Mouse (Mus musculus): ENCODE data around the gene Brap. TPM values are rescaled to one million over a fixed set of nuclear protein-coding genes. Genes with fewer than 3 reads are reported as not detected.
"Not testable (repeated sequence)": the region's sequence is repeated elsewhere in the genome, so short reads cannot be mapped to it uniquely, and the experiment has no call there.

Gene Brap
- 10 to 100 TPM; 53.5 to 58.7 TPM for total RNA-seq (2021)
- long read RNA-seq, experiment 1, full-length matches to known transcripts: 67 of 86 reads
- long read RNA-seq, experiment 1, partial matches to known transcripts: 12 of 86 reads
- long read RNA-seq, experiment 1, other reads (novel, unspliced or antisense): 7 of 86 reads
- long read RNA-seq, experiment 2, full-length matches to known transcripts: 106 of 145 reads
- long read RNA-seq, experiment 2, partial matches to known transcripts: 26 of 145 reads
- long read RNA-seq, experiment 2, other reads (novel, unspliced or antisense): 13 of 145 reads

- peak; percentile 96 to 97 for DNase-seq (ENCODE audit: low spot score in 2 of 2)
Measured at GRCm38 (mm10) chr5:121660059-121660896, at the start of gene Brap, which contains the start of gene Acad10. Gene Brap (plus strand): TSS chr5:121660563. Gene Acad10 (minus strand): TSS chr5:121660514.

DNA sequence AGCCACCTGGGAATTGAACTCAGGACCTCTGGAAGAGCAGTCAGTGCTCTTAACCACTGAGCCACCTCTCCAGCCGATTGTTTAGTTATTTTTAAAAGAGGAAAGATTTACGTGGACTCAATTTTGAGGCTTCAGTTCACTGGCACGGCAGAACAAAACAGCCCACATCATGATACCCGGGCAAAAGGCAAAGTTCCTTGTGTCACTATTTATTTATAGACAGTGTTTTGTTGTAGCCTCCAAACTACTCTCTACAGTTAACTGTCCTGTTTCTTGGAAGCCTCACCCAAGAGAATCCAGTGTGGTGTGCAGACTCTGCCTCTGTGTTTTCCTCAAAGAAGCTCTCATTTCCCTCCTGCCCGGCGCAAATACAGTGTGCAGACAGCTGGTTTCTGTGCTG is 48.3 kb upstream of the Brap start:
- DNase-seq (ENCODE audit: low spot score in 2 of 2): no peak

GRCm38 (mm10) chr5:121614921-121615320 is 45.4 kb upstream of the Brap start:
- DNase-seq (ENCODE audit: low spot score in 2 of 2): not testable (repeated sequence)

DNA sequence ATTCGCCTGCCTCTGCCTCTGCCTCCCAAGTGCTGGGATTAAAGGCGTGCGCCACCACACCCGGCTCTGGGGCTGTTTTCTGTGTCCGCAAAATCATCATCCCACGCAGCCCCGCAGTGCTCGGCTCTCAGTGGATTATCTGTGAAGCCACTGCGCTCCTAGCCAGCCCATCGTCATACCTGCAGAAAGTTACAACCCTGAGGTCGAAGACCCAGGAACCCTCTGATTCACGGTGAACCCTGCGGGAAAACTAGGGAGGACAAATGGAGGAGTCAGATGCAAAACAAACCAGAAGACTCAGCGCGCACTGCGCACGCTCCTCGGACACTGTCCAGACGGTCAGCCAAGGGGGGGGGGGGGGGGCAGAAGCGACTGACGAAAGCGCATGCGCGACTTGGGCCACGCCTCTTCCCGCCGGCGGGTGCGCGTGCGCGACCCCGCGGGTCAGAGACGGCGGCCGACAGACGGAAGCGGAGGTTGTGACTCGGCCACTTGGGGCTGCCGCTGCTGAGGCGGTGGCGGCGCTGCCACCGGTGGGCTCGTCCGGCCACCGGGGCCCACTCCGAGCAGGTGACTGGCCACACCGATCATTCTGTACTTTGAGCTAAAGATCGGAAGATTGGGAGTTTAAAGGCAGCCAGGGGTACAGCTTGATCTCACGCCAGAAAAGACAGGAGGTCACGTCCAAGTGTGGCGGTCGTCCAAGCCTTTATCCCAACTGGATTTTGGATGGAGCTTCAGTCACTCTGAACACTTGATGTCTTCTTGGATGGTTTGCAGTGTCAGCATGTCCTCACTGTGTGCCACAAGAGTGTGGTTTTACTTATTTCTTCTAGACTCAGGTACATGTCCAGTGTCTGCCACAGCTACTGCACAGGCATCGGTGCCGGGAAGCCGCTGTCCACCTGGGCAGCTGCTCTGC is 41.5 kb upstream of the Brap start, which contains the start of gene Acad12:
Acad12 (minus strand) TSS at position 347 of the 922 bp plus-strand sequence.
- DNase-seq (ENCODE audit: low spot score in 2 of 2): peak; percentile 80 to 83

- DNase-seq (ENCODE audit: low spot score in 2 of 2): no peak
Measured at GRCm38 (mm10) chr5:121621102-121621501, 39.3 kb upstream of the Brap start.

DNA sequence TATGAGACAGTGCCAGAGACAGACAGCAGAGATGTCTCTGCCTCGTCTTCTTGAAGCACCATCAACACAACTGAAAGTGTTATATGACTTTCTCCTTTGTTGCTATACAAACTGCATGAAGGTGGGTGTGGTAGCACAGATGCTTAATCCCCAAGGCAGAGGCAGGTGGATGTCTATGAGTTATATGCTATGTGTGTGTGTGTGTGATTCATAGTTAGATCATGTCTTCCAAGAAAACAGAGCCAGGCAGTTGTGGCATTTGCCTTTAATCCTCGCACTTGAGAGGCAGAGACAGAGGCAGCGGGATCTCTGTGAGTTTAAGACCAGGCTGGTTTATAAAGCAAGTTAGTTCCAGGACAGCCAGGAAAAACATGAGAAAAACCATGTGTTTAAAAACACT is 37.1 kb upstream of the Brap start:
- DNase-seq (ENCODE audit: low spot score in 2 of 2): no peak

- DNase-seq (ENCODE audit: low spot score in 2 of 2): peak; percentile 75 to 80
Measured at GRCm38 (mm10) chr5:121627871-121628270, 32.5 kb upstream of the Brap start.

DNA sequence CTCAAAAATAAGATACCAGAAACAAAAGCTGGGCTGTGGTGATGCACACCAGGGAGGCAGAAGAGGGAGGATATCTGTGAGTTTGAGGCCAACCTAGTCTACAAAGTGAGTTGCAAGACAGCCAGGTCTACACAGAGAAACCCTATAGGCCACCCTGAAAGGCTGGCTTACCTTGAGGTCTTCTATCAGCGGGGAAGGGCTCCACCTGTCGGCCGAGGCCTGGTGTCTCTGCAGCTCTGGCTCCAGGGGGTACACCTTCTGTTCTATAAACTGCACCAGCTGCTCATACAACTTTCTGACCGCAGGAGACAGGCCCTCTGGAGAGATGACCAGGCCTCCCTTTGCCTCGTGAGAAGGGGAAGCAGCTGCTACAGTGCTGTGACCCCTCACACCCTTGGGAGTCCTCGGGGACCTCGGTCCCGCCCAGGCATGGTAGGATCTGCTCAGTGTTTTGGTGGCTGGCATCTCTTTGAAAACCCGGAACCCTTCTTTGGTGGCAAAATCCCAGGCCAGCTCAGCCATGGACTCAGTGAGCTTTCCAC is 29.2 kb upstream of the Brap start:
- DNase-seq (ENCODE audit: low spot score in 2 of 2): not testable (repeated sequence)

DNA sequence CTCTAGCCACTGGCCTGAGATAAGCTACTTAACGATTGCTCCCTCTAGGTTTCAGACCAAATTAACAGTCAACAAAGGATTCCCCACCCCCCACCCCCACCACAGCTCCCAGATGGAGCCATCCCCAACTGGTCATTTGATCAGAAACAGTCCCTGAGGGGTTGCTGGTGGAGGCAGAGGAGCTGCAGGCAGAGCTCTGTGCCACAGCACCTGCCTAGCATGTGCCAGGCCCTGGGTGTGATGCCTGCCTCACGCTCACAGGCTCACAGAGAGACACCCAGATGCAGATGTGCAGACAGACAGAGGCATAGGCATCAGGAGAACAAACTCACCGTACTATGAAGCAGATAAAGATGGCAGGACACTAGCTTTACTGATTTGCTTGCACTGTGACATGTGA is 27.6 kb upstream of the Brap start:
- no peak for DNase-seq (ENCODE audit: low spot score in 2 of 2)

- DNase-seq (ENCODE audit: low spot score in 2 of 2): no peak
Measured at GRCm38 (mm10) chr5:121634668-121635067, 25.7 kb upstream of the Brap start.

- no peak for DNase-seq (ENCODE audit: low spot score in 2 of 2)
Measured at GRCm38 (mm10) chr5:121637296-121637695, 23.1 kb upstream of the Brap start.

DNA sequence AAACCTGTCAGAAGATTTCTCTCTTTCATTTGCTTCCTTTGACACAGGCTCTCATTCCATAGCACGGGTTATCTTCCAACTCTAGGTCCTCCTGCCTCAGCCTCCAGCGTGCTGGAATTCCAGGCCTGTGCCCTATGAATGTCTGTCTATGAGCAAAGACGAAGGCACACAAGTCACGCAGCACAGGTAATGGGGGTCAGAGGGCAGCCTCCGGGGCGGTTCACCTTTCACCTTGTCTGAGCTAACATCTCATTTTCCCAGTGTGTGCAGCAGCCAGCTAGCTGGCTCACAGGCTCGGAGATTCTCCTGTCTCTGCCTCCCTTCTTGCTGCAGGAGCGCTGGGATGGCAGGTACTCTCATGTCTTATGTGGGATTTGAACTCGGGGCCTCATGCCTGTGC is 20.8 kb upstream of the Brap start:
- no peak for DNase-seq (ENCODE audit: low spot score in 2 of 2)

DNA sequence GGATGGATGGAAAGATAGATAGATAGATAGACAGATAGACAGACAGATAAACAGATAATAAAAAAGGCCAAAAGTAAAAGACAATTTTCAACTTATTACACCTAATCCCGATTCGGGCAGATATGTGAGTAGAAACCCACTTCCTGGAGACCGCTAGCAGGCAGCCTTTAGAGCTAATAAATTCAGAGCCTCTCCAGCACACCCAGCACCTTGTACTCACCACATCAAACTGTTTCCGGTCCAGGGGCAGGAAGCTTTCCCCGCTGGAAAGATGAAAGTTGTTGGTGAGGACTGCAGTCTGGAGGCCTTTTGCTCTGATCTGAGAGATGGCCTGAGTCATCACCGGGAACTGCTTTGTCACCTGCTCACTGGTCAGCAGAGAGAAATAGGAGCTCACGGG is 11.2 kb upstream of the Brap start:
- DNase-seq (ENCODE audit: low spot score in 2 of 2): no peak

GRCm38 (mm10) chr5:121654526-121654925 is 5.8 kb upstream of the Brap start:
- DNase-seq (ENCODE audit: low spot score in 2 of 2): no peak

DNA sequence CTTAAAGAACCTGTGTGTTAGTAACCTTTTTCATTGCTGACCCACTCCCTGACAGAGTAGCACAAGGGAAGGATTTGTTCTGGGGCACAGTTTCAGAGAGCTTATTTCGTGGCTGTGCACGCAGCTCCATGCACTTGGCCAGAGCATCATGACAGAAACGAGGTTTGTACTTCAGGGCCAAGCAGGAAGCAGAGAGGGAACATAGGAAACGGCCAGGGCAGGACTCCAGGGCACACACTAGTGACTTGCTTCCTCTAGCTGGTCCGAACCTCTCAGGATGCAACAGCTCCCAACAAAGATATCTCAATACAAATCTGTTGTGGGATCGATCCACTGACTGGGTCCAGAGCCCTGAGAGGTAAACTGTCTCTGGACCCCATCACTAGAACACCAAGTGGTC is 3.5 kb upstream of the Brap start:
- not testable (repeated sequence) for DNase-seq (ENCODE audit: low spot score in 2 of 2)

DNA sequence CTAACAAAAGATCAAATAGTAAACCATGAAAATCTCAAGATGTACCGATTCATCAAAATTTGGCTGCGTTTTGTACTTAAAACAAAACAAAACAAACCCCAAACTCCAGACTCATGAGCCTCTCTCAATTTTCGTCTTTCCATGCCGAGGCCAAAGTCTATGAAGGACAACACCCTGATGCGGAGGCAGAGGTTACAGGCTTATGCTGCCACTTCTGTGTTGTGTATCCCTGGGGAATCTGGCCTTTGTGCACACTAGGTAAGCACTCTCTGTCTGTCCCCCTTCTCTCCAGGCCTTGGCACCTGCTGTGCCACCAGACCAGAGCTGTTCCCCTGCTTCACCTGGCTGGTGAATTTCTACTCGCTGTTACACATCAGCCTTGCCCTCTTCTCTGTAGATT is 2.7 kb upstream of the Brap start:
- DNase-seq (ENCODE audit: low spot score in 2 of 2): not testable (repeated sequence)

DNA sequence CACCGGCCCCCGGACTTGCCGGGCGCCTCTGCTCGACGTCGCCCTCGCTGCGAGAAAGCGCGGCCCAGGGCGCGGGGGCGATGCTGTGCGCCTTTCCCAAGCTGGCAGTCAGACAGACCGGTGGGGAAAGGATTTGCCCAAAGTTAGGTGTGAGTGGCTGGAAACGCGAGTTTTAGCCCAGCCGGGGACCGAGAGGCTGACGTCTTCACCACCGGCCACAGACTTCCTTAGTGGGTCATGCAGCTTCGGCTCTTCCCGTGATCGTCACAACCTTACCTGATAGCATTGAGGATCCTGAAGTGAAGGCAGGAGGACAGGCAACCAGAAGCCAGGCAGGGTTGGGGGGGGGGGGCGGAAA is 513 bp downstream of the Brap start:
- no peak for DNase-seq (ENCODE audit: low spot score in 2 of 2)

DNA sequence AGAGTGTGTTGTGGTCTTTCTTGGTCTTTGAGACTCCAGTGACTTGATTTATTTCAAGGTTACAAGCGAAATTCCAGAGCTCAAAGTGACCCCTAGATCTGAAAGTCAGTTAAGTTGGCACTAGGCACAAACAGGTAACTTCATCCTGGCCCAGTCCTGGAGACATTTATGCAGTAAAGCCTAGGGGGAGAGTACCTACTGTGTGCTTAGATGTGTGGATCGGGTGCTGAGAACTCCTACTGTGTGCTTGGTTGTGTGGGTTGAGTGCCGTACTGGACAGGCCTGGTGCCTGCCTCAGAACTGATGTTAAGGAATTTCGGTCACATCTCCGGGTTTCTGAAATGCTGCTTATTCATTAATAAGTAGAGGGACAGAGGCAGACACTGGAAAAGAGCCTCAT is 1.1 kb downstream of the Brap start:
- DNase-seq (ENCODE audit: low spot score in 2 of 2): no peak

DNA sequence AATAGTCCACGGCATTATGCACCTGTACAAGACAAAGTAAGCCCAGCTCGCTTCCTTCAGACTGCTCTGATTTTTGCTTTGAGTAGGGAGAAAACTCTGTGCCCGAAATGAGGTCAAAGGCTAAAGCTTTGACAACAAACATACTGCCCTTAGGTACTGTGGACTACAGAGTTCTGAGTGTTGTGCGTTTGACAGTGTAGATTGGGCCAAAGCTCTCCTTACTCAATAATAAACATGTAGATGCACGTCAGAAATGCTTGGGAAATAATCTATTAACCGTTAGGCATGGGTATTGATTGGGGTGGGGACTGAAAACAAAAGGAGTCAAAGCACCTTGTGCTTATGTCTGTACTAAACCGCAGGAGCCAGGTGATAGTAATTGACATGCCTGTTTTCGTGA is 3.1 kb downstream of the Brap start:
- no peak for DNase-seq (ENCODE audit: low spot score in 2 of 2)

DNA sequence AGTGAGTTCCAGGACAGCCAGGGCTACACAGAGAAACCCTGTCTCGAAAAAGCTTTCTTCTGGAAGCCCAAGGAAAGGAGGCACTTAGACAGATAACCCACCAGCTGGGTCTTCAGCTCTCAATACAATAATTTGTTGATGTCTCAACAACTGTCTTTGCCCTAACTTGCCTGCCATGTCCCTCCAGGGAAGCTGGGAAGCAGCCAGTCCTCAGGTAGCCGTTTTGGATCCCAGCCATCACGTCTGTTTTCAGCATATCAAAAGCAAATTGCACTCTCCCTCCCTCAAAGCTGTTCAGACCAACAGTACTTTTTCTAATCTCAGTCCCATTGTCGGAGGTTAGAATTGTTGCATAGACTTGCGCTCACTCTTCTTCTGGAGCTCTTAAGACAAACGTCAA is 3.7 kb downstream of the Brap start:
- no peak for DNase-seq (ENCODE audit: low spot score in 2 of 2)

DNA sequence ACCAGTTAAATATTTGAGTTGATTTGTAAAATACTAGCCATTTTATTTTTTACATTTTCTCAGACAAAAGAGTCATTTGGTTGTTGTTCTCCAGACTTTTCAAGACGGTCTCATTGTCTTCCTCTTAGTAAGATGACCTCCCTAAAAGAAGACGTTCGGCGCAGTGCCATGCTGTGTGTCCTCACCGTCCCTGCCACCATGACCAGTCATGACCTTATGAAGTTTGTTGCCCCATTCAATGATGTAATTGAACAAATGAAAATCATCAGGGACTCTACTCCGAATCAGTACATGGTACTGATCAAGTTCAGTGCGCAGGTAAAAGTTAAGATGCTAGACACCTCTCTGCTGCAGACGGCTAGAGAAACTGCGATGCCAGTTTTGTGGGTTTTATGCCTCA is 4.6 kb downstream of the Brap start:
- DNase-seq (ENCODE audit: low spot score in 2 of 2): no peak

Measured in adrenal gland, adult 18-20 months (tissue).